Mouse (Mus musculus): ENCODE results near the gene Nnmt.
A peak's percentile ranks its signal among the peaks of the same experiment; 100 is the strongest.

Nnmt gene

GRCm38 (mm10) chr9:48604939-48605598 is at the start of gene Nnmt:
Gene Nnmt (minus strand): TSS chr9:48605153.
- DNase-seq (ENCODE audit: low read depth, low spot score), result no peak

GRCm38 (mm10) chr9:48654730-48655129 is 49.8 kb upstream of the Nnmt start:
- no peak for DNase-seq (ENCODE audit: low read depth, low spot score)

GRCm38 (mm10) chr9:48653399-48654070 is 48.6 kb upstream of the Nnmt start:
- DNase-seq (ENCODE audit: low read depth, low spot score), result no peak

GRCm38 (mm10) chr9:48652026-48652425 is 47.1 kb upstream of the Nnmt start:
- no peak for DNase-seq (ENCODE audit: low read depth, low spot score)

GRCm38 (mm10) chr9:48650846-48651245 is 45.9 kb upstream of the Nnmt start:
- no peak for DNase-seq (ENCODE audit: low read depth, low spot score)

DNA sequence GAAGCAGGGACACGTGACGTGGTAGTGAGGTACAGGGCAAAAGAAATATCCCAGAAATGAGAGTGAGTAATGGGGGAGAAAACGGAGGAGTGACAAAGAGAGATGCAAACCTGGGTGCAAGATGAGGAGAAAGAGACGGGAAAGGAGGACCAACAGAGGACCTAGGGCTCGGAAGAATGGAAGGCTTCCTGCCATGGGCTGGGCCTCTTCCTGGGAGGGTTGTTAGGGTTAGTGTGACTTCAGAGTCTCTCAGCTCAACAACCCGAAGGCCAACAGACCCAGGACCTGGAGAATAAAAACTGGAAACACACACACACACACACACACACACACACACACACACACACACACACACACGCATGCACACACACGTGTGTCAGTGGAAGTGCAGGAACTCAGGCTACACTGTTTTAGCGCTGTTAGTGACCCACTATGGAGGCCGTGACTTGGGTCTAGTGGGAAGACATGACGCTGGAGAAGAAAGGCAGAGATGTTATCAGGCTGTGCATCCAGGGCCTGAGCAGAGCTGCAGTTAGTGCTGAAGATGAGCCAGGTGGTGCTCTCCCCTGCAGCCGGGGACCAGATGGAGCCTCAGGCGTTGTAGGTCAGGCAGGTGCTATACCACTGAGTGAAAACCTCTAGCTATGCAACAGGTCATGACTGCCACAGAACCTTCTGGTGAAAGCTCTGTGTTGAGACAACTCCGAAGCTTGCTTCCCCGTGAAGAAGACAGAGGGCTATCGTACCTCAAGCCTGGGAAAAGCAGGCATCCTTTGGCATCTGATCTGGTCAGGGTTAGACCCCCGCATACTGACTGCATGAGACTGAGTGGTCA is 45.1 kb upstream of the Nnmt start:
- DNase-seq (ENCODE audit: low read depth, low spot score), result no peak

DNA sequence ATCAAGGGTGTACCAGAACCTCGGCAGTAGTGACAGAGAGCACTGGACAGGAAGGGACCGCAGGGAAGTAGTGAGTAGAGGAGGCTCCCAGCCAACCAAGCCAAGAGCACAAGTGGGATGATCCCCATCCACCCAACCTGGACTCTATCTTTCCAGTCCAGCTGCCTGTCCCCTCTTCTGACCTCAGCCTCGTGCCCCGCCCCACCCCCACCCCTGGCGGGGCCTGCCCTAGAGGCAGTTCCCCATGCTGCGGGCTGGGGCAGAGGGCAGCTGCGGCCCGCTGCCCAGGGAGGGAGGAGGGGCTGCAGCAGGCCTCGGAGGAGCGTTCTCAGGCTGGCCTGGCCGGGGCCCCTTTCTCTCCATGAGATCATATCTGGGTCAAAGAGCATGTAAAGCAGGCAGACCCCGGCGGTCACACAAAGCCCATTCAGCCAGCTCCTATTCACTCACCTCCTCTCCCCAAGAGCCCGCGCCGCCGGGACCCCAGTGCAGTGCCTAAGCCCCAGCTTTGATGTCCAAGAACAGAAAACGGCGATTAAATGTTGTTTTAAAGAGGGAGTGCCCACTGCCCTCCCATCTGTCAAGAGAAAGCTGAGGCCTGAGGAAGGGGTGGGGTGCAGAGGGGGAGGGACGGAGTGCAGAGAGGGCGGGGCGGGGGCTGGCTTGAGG is 44.3 kb upstream of the Nnmt start:
- DNase-seq (ENCODE audit: low read depth, low spot score), result no peak

DNA sequence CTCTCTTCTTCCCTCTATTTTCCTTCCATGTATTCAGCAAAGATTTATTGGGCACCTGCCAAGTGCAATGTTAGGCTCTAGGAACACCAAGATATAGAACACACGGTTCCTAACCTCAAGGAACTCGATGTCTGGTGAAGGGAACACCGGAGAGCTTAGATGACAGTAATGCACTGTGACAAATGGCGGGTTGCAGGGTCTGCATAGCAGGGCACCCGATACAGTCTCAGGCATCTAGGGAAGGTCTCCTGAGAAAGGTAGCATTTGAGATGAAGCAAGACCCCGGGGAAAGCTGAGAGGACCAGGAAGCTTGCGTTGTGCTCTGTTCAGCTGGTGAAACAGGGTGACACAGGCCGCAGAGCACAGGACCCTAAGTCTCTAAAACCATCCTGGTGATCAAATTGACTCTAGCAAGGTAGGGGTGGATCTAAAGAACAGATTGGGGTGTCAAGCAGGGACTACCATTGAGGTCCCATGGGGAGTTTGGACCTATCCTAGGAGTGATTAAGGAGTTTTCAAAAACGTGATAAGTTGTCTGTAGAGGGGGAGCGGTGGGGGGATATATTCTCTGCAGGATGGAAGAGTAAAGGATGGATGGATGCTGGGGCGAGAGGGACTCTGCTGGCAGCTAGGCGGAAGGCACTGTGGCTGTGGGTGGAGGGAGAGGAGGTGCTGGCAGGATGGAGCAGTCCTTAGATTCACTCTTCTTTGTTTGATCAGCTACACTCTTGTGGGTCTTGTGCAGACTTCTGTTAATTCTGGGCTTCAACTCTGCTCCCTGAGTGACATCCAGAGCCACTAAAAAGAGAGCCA is 43.5 kb upstream of the Nnmt start:
- DNase-seq (ENCODE audit: low read depth, low spot score), result no peak

DNA sequence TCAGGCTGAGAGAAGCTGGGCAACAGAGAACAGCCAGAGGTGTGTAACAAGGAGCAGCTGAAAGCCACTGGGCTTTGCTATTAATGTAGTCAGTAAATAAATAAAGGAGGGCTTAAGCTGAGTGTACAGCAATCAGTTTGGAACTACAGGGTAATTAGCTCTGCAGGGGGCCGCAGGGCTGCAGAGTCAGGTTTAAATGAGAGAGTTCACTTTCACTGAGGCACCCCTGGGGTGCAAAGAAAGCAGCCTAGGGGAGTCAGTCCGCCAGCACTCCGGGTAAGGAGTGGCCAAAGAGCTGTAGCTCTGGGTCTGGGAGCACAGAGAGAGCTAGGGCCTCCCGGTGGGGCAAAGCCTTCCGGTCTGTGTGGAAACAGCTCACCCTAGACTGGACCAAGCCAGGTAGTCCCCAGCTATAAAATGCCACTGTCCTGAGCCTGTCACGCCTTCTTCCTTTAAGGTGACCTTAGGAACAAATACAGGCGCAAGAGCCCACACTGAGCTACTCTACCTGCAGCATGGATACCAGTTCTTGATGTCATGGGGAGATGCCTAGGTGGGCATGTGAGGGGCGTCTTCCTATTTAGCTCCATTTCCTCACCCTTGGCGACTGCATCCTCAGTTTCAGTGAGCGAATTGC is 42.8 kb upstream of the Nnmt start:
- no peak for DNase-seq (ENCODE audit: low read depth, low spot score)

DNA sequence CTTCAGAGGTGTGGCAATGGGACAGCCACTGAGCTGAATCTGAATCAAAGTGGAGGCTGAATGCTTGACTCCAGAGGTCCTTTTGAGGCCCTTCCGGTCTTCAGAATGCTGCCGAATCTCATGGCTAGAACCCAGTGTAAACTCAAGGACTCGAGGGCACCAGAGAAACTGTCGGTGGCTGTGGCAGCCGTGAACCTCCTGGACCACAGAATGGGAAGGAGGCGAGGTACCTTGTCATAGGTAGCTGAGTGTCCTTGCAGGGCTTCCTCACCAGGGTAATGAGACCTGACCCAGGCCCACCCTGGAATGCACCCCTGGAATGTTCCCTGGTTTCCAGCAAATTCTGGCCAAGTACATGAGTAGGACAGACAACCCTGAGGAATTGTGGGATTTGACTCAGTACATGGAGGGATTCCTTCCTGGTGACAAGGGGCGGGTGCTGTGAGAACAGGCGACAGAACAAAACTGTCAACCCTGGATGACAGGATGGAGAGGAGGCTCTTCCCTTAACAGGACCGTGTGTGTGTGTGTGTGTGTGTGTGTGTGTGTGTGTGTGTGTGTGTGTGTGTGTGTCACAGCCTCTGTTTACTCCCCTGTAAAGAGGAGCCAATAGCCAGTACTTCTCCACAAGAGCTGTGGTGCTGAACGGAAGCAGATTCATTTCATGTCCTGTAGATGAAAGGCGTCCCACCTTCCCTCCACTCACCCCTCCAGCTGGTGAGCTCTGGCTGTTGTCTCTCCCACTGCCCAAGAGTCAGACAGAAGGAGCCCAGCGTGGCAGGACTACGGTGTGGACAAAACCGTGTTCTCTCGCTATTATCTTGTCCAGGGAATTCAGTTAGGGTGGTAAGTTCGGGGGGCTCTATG is 42.1 kb upstream of the Nnmt start:
- no peak for DNase-seq (ENCODE audit: low read depth, low spot score)

GRCm38 (mm10) chr9:48646251-48646650 is 41.3 kb upstream of the Nnmt start:
- peak; percentile 50 for DNase-seq (ENCODE audit: low read depth, low spot score)

DNA sequence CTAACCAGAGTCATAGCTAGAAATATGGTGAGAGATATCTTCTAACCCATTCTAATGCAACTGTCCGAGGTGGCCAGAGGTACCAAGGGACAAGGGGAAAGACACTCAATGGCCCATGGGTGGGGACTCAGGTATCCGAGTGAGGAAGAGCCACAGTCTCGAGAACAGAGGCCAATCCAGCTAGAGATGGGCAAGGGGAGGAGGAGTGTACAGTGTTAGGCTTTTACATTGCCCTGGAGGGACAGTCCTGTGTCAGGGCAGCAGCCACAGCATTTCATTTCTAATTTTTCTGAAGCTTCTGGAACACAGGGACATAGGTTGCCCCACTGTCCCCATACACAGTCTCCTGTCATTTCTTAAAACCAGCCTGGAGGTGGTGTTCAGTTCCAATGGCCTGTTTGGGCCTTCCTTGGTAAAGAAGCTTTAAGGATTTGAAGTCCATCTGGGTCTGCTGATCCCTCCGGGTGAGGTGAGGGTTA is 40.7 kb upstream of the Nnmt start:
- DNase-seq (ENCODE audit: low read depth, low spot score), result no peak

DNA sequence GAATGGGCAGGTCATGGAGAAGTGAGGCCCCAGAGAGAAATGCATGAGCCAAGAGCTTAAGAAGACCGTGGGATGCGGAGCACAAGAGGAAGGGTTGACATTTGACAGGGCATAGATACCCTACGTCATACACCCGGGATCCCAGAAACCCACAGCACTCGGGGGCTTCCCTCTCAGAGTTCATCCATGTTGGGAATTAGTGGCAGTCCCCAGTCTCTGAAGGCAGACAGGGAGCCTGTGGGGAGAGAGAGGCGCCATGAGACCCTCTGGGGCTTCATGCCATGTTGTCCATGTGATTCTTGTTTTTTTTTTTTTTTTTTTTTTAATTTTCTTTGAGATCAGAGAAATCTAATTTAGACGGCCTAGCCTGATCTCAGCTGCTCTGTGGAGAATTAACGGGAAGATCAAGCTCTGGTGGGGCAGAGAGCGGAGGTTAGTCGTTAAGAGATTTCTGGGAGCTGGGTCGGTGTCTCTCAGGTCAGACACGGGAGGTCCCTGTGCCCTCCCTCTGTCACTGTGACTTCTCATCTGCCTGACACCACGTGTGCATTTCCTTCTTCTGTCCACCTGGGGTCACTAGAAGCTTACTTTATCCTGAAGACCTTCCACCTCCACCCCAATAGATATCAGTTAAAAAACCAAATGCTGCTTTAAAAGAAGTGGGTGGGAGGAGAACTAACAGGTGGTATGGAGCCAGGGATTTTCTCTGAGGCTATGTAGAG is 40.1 kb upstream of the Nnmt start:
- no peak for DNase-seq (ENCODE audit: low read depth, low spot score)

DNA sequence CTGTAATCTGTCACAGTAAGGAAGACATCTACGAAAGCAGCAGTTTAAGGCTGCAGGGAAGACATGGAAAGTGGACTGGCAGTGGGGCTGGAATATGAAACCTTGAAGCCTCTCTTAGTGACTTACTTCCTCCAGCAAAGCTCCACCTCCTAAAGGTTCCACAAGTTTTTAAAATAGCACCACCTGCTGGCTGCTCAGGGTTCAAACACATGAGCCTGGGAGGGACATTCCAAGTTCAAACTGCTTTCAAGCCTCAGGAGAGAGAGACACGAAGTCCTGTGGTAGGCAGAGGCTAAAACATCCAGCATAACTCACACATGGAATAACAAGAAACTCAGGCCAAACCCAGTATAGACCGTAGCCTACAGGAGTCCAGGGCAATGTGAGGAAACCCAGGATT is 39.4 kb upstream of the Nnmt start:
- DNase-seq (ENCODE audit: low read depth, low spot score), result no peak

DNA sequence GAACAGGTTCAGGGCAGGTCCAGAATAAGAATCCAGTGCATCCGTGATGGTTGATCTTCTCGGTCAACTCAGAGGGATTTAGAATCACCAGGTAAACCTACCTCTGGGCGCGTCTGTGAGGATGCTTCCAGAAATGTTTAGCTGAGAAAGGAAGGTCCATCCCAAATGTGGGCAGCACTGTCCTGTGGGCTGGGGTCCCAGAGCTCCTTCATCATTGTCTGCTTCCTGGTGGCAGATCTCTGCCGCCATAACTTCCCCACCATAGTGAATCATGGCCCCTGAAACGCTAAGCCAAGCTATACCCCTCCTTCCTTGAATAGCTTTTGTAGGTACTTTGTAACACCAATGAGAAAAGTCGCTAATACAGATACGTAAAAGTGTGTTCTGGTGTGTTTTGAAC is 36.7 kb upstream of the Nnmt start:
- DNase-seq (ENCODE audit: low read depth, low spot score), result no peak

DNA sequence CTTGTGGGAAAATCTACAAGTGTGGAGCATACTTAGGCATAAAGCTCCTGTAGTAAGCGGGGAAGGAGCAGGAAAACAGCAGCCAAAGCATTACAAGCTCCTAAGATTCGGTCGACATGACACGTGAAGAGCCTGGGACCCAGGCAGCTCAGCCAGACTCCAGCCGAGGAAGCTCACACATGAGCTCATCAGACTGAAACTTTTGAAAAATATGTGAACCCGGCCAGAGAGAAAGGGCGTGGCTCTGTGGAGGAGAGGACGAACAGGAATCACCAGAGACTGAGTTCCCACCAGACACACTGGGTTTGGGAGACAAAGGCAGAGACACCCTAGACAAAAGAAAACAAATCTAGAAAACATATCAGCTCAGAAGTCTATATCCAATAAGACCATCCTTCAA is 35.9 kb upstream of the Nnmt start:
- no peak for DNase-seq (ENCODE audit: low read depth, low spot score)

- no peak for DNase-seq (ENCODE audit: low read depth, low spot score)
Observed at GRCm38 (mm10) chr9:48638176-48638803, 33.3 kb upstream of the Nnmt start.

GRCm38 (mm10) chr9:48637161-48637560 is 32.2 kb upstream of the Nnmt start:
- no peak for DNase-seq (ENCODE audit: low read depth, low spot score)
